Comparison of ENCODE assay signal across 14 mouse cellular contexts in genomic region chr6:124501473-124501872, GRCm38 (mm10). TPM values are rescaled to one million over a fixed set of nuclear protein-coding genes. Genes with fewer than 3 reads are reported as not detected.
A peak's percentile ranks its signal among the peaks of the same experiment; 100 is the strongest.
DNase-seq lines count a peak whose midpoint lies in the region.
"Had no signal": no experiment of that assay in that cellular context is flagged by ENCODE, and none has a peak within 500 bp of the region (broad histone marks: within the 10 kb centered on the region; RNA-seq: fewer than 3 reads in every experiment).

No protein-coding gene starts in this region.

- intact Hi-C loops in gastrocnemius, postnatal 14 days (cut with DNase I; ENCODE audit: low total_unique reads): no loop called here

- peak; percentile 42 for DNase-seq in gastrocnemius, postnatal 14 days
- DNase-seq in gastrocnemius, postnatal 10 days: no peak
- peak; percentile 45 for DNase-seq in lung, postnatal 36 days
- no peak for DNase-seq in lung, postnatal 4 days
- DNase-seq in 3T3-L1 (ENCODE audit: low read depth, low spot score): peak; percentile 44
- DNase-seq in NIH3T3 (ENCODE audit: low read depth): peak; percentile 84
- no peak for DNase-seq in cerebellum, postnatal 25 days
- DNase-seq: B cell, adult 2 months; cerebellum, adult 11 months; cerebellum, adult 8-10 months; cerebellum, postnatal 14 days; heart, postnatal 10 days; heart, postnatal 4 days had no signal

RNA-seq across cellular contexts. Expression of gene C1rl, which starts 8.6 kb away (rescaled TPM):
- total RNA-seq in gastrocnemius, postnatal 14 days (2021): 1 to 10 TPM in 1 of 2 experiments, under 1 TPM in 1; 0.64 to 1.2 TPM
- total RNA-seq in gastrocnemius, postnatal 10 days (2021): 1 to 10 TPM in 1 of 2 experiments, under 1 TPM in 1; 0.82 to 1.2 TPM

RNA-seq across cellular contexts. Expression of gene C1ra, which starts 10.7 kb away (rescaled TPM):
- total RNA-seq in gastrocnemius, postnatal 14 days (2021): 10 to 100 TPM; 11.8 to 16.3 TPM
- total RNA-seq in gastrocnemius, postnatal 10 days (2021): 10 to 100 TPM; 19.4 to 19.7 TPM

RNA-seq across cellular contexts. Expression of gene Clstn3, which starts 36.9 kb away (rescaled TPM):
- 1 to 10 TPM in 1 of 2 experiments, under 1 TPM in 1; 0.60 to 1.6 TPM for total RNA-seq in gastrocnemius, postnatal 14 days (2021)
- 1 to 10 TPM; 1.5 to 1.8 TPM for total RNA-seq in gastrocnemius, postnatal 10 days (2021)

RNA-seq across cellular contexts. Expression of gene C1s1, which starts 40.7 kb away (rescaled TPM):
- total RNA-seq in gastrocnemius, postnatal 14 days (2021): 10 to 100 TPM; 31.6 to 40.4 TPM
- total RNA-seq in gastrocnemius, postnatal 10 days (2021): 10 to 100 TPM; 43.3 to 51.5 TPM
- total RNA-seq: granulocyte monocyte progenitor cell, adult 5-6 weeks had no signal

Comparison
In these comparisons a context has a peak if more than half of its experiments do, and no peak if none do; other contexts are left out.
1. DNase-seq: peak in gastrocnemius, postnatal 14 days (single experiment), lung, postnatal 36 days (single experiment), 3T3-L1 (single experiment) and NIH3T3 (single experiment); none in gastrocnemius, postnatal 10 days (single experiment), lung, postnatal 4 days (0 of 2) and cerebellum, postnatal 25 days (0 of 2).